Mouse (Mus musculus) midbrain, embryonic 15.5 days (tissue): Measurements from ENCODE around the gene Ubap1l. TPM values are rescaled to one million over a fixed set of nuclear protein-coding genes. Genes with fewer than 3 reads are reported as not detected.

Source experiments
- ATAC-seq: fragments of 200-750 bp; cut with Nextera tagmentation; replicated peaks from 2 replicates; pipeline ENCODE4 v1.8.0; 2017; ENCODE audit warnings: moderate TSS enrichment
- H3K27ac ChIP-seq: fragments of 300-500 bp; sonication (generic); 2 replicates; pipeline ENCODE4 v1.5.1; 2015; ENCODE audit warnings: mild to moderate bottlenecking, inconsistent platforms
- H3K27me3 ChIP-seq: fragments of 300-500 bp; sonication (generic); replicated peaks from 2 replicates; pipeline ENCODE4 v1.6.1; 2015; ENCODE audit warnings: inconsistent platforms
- H3K36me3 ChIP-seq: fragments of 300-500 bp; sonication (generic); replicated peaks from 2 replicates; pipeline ENCODE4 v1.6.1; 2015; ENCODE audit warnings: inconsistent platforms
- H3K4me1 ChIP-seq: fragments of 300-500 bp; sonication (generic); 2 replicates; pipeline ENCODE4 v1.6.1; 2015; ENCODE audit warnings: inconsistent platforms
- H3K4me2 ChIP-seq: fragments of 300-500 bp; sonication (generic); 2 replicates; pipeline ENCODE4 v1.6.1; 2015; ENCODE audit warnings: inconsistent platforms, mild to moderate bottlenecking, moderate library complexity
- H3K4me3 ChIP-seq: fragments of 300-500 bp; sonication (generic); 2 replicates; pipeline ENCODE4 v1.5.1; 2015; ENCODE audit warnings: mild to moderate bottlenecking, inconsistent platforms
- H3K9ac ChIP-seq: fragments of 300-500 bp; sonication (generic); 2 replicates; pipeline ENCODE4 v1.6.1; 2015; ENCODE audit warnings: mild to moderate bottlenecking, inconsistent platforms
- H3K9me3 ChIP-seq: fragments of 300-500 bp; sonication (generic); 2 replicates; pipeline ENCODE4 v1.6.1; 2016; ENCODE audit warnings: inconsistent platforms
- WGBS: fragments of 180-500 bp; shearing (Covaris S2); methylation state at CpG from one replicate; pipeline ENCODE4 v1.1.7; 2015; ENCODE audit warnings: mixed read lengths; 5-methylcytosine and 5-hydroxymethylcytosine counted together
- polyA plus RNA-seq: library from polyadenylated mRNA; unstranded; fragments of >200 nt; fragmentation: Nextera tagmentation; extraction: Ambion mirVana; gene quantifications from 2 replicates; pipeline ENCODE4 v1.2.1, GENCODE M21; 2015

The Ubap1l gene
- polyA plus RNA-seq, 1 experiment from 2014 or later = 2.7 TPM

DNA sequence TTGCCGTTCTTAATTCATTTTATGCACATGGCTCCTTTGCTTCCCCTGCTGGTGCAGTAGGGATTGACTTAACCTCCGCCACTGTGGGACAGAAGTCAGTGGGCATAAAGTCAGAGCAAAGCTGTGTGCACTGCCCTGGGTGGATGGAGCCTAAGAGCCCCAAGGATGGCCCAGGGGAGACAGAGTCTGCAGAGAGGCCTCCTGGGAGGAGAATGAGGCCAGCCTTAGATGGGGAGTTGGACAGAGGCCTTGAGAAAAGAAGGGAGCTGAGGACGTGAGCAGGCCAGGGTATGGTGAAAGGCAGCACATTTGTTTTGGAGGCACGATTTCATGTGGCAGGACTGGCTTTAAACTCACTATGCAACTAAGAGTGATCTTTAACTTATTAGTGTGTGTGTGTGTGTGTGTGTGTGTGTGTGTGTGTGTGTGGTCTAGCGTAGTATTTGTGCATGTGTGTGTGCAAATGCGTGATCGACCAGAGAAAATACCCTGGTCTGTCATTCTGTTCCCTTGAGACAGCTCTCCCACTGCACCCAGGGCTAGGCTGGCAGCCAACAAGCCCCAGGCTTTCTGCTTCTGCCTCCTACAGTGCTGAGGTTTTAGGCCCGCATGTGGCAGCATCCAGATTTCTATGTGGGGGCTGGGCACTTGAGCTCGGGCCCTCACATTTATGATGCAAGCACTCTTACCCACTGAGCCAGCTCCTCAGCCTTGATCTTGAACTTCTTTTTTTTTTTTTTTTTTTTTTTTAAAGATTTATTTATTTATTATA lies 14.5 kb downstream of the Ubap1l start:
- H3K27me3 ChIP-seq = no peaks in the 10 kb centered on the region
- no peak for ATAC-seq
- H3K4me3 ChIP-seq = no peak overlapping the region
- 0 out of 2 replicates have a peak, but pooled peaks cover 3% of the 10 kb centered on the region for H3K36me3 ChIP-seq
- H3K27ac ChIP-seq = no peak overlapping the region
- 79% methylated on average over 9 of the region's 9 CpGs for WGBS
- H3K4me1 ChIP-seq = no peaks in the 10 kb centered on the region
- no peak overlapping the region for H3K9ac ChIP-seq
- H3K4me2 ChIP-seq = no peak overlapping the region
- no peaks in the 10 kb centered on the region for H3K9me3 ChIP-seq

DNA sequence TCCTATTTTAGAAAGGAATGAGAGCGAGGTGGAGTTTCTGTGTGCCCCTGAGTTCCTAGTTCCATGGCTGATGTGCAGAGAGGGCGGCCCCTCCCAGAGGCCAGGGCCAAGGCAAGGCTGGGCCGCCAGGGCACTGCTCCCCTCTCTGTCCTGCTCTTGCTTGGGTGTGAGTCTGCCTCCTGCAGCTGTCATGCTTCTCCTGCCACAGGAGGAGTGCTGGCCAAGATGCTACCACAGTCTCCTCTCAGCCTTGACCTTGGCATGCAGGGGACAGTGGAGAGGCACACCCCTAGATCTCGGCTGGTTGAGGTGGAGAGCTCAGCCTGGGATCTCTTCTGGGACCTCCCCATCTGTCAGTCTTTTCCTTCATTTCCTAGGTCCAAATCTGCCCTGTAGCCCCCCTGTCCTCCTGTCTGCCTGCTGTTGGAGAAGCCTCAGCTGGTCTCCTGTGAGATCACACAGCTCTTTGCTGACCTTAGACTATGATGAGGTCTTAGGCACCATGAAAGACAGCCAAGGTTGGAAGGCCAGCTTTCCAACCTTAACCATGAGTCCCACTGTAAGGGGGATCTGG lies 20.3 kb downstream of the Ubap1l start:
- Histone ChIP-seq H3K4me2 (no peak overlapping the region), H3K27ac (no peak overlapping the region), H3K36me3 (no peaks in the 10 kb centered on the region), H3K9ac (no peak overlapping the region), H3K27me3 (no peaks in the 10 kb centered on the region), H3K4me3 (no peak overlapping the region), H3K9me3 (no peaks in the 10 kb centered on the region), H3K4me1 (no peaks in the 10 kb centered on the region)
- no peak for ATAC-seq
- 78% methylated on average over 4 of the region's 4 CpGs for WGBS

DNA sequence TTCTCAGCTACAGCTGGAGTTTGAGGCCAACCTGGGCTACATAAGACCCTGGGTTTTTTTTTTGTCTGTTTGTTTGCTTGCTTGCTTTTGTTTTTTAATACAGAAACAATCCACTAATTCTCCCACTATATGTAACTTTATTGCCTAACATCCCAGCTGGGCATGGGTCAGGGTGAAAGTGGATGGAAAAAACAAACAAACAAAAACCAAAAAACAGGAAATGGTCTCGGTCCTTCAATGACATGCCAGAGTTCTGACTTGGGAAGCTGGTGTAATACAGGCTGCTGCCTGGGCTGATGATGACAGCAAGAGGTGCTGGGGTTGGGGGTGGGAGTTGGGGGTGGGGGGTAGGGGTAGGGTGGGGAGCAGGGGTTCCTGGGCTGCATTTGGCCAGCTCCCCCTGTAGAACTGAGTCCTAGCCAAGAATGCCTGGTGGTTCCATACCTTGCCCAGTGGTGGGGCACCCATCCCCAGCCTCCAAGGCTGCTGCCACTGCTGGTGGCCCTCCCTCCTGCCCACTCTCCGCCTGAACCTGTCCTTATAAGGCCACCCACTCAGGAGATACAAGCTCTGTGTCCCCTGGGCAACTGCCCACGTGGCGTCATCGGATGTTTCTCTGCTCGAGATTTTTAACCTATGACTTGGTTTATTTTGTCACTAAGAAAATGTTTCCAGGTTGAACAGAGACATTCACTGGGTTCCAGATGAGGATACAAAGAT lies 21.4 kb downstream of the Ubap1l start:
- no peak for ATAC-seq

DNA sequence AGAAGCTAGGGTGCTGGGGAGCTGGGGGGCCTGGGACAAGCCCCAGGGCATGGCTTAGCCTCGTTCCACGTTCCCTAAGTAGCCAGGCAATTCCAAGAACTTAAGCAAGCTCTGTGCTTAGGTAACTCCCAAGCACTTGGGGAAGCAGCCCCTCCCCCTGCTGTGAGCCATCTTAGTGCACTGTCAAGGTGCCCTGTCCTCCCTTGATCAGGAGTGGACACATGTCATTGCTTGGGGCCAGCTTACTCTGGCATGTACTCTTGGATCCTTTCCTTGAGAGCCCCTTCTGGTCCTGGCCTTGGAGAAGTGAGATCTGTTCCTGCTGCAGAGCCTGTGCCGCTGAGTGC lies 21.9 kb downstream of the Ubap1l start:
- no peak for ATAC-seq
- H3K4me2 ChIP-seq = no peak overlapping the region

More for the DNA sequence above, 21.4 kb downstream of the Ubap1l start:
- Histone ChIP-seq H3K9ac (no peak overlapping the region), H3K4me1 (no peaks in the 10 kb centered on the region), H3K4me2 (no peak overlapping the region), H3K27ac (no peak overlapping the region), H3K9me3 (no peaks in the 10 kb centered on the region), H3K27me3 (no peaks in the 10 kb centered on the region), H3K4me3 (no peak overlapping the region), H3K36me3 (no peaks in the 10 kb centered on the region)
- WGBS = 84% methylated on average over 6 of the region's 6 CpGs

DNA sequence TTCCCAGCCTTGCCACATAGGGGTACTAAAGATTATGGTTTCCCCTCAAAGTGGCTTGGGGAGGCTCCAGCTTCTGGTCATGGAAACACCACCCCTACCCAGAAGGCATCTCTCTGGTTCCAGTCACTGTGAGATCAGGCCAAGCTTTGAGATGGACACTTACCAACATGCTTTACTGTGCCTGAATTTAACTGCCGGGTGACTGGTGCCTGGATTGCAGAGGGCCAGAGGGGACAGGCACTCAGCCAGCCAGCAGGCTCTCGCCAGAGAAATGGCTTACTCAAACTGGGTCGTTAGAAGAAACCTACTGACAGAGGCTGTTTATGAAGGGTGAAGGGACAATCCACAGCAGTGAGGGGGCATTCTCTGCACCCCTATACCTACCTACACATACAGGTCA lies 23.4 kb downstream of the Ubap1l start:
- no peak overlapping the region for H3K27ac ChIP-seq
- H3K4me3 ChIP-seq = no peak overlapping the region
- no peaks in the 10 kb centered on the region for H3K9me3 ChIP-seq
- no peak overlapping the region for H3K4me2 ChIP-seq
- H3K4me1 ChIP-seq = no peaks in the 10 kb centered on the region
- H3K27me3 ChIP-seq = peaks cover 5% of the 10 kb centered on the region; the same call in 1 of the 2 replicates
- no peak for ATAC-seq
- H3K36me3 ChIP-seq = no peaks in the 10 kb centered on the region
- no peak overlapping the region for H3K9ac ChIP-seq
- WGBS = 55% methylated on average over 3 of the region's 3 CpGs

More for the DNA sequence above, 21.9 kb downstream of the Ubap1l start:
- Histone ChIP-seq H3K9me3 (no peaks in the 10 kb centered on the region), H3K4me1 (no peaks in the 10 kb centered on the region), H3K27me3 (no peaks in the 10 kb centered on the region), H3K36me3 (no peaks in the 10 kb centered on the region), H3K9ac (no peak overlapping the region), H3K27ac (no peak overlapping the region), H3K4me3 (no peak overlapping the region)
- 68% methylated on average over 3 of the region's 3 CpGs for WGBS

DNA sequence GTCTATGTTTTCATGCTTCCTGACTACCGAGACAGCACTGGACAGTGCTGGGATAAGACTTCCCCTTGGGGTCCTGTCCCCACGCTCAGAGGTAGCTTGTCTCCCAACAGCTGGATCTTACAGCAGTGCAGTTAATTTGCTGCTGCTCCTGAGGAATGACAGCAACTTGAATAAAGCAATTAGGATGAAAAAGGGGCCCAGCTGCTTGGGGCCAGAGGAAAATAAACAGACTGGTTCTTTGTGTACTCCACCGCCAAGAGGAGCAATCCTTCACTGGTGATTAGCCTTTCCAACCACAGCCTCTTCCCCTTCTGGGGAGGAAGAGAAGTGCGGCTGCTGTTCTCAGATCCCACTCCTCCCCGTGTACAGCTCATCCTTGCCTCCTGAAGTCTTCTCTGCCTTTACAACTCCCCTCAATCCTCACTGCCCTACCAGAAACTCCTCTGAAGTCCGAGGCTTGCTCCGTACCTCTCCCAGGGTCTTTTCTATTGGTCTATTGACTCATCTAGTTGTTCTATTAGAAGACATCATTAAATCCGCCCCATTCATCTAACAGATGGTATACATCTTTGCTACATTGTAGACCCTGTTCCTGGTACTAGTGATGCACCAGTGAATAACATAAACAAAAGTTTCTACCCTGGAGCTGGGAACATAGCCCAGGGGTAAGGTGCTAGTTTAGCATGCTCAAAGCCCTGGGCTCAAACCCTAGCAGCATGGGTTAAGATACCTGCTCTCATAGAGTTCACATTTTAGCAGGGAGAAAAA lies 25.7 kb downstream of the Ubap1l start:
- 42% methylated on average over 8 of the region's 8 CpGs for WGBS
- H3K4me3 ChIP-seq = no peak overlapping the region
- H3K36me3 ChIP-seq = no peaks in the 10 kb centered on the region
- H3K4me1 ChIP-seq = peaks cover 8% of the 10 kb centered on the region; the same call in 1 of the 2 replicates
- H3K9me3 ChIP-seq = 0 out of 2 replicates have a peak, but pooled peaks cover 3% of the 10 kb centered on the region
- ATAC-seq = no peak
- no peak overlapping the region for H3K27ac ChIP-seq
- H3K27me3 ChIP-seq = peaks cover 26% of the 10 kb centered on the region
- H3K9ac ChIP-seq = no peak overlapping the region
- H3K4me2 ChIP-seq = no peak overlapping the region

DNA sequence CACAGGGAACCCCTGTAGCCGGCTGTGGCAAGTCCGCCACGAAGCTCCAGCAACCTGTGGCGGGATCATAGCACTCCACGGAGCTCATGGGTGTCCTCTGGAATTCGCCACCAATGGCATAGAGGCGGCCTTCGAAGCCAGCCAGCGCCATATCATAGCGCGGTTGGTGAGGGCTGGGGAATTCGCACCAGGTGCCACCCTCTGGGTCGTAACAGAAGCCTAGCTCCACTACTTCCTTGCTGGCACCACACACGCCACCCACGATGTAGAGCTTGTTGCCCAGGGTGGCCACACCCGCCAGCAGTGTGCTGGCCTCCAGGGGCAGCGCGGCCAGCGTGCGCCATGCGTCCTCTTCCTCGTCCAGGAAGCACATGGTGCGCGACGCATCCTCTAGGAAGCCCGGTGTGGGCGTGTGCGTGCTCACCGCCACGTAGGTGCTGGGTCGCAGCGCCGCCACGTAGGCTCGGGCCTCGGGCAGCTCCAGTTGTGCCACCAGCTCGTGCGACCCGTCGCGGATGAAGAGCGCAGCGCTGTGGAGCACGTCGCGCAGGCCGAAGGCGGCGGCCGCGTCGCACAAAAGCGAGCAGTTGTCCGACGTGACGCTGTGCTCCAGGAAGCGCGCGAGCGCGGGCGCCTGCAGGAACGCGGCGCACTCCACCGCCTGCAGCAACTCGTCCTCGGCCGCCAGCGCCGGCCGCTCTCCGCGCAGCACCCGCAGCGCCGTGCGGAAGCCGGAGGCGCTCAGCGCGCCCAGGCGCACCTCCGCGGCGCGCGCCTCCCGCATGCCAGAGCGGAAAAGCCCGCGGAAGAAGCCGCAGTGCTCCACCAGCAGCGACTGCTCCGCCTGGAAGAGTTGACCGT lies 30.1 kb downstream of the Ubap1l start:
- no peak overlapping the region for H3K9ac ChIP-seq
- H3K4me1 ChIP-seq = peaks cover 8% of the 10 kb centered on the region; the same call in 1 of the 2 replicates
- H3K27me3 ChIP-seq = peaks cover 37% of the 10 kb centered on the region
- peak overlapping the region; percentile 39 for H3K4me3 ChIP-seq
- no peaks in the 10 kb centered on the region for H3K36me3 ChIP-seq
- WGBS = 19% methylated on average over 95 of the region's 96 CpGs
- H3K4me2 ChIP-seq = peak overlapping the region; percentile 53
- ATAC-seq = peak; percentile 62; the same call in 1 of the 2 replicates
- H3K27ac ChIP-seq = no peak overlapping the region
- 0 out of 2 replicates have a peak, but pooled peaks cover 3% of the 10 kb centered on the region for H3K9me3 ChIP-seq

DNA sequence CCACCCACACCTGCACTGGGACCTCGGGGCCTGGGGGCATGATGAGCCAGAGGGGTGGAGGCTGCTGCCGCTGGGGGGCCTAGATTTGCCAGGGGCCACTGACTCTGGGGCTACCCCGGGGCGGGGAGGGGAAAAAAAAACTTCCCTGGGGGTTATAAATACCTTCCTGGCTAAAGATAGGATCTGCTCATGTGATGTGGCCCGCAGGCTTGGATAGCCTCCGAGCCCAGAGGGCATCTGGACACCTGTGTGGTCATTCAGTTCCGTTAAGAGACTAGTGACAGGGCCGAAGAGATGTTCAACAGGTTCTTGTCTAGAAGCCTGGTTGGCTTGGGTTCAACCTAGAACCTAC lies 30.7 kb downstream of the Ubap1l start, which contains the start of gene Kbtbd13:
TSS of gene Kbtbd13 (minus strand) at position 40 of the 352 bp plus-strand sequence.
- Histone ChIP-seq H3K27ac (no peak within 1 kb of the TSS), H3K27me3 (peaks cover 37% of the 10 kb centered on the region), H3K4me3 (peak within 1 kb of the TSS; percentile 39), H3K9ac (no peak within 1 kb of the TSS), H3K4me1 (peaks cover 8% of the 10 kb centered on the region; the same call in 1 of the 2 replicates), H3K36me3 (no peaks in the 10 kb centered on the region), H3K4me2 (peak within 1 kb of the TSS; percentile 53), H3K9me3 (0 out of 2 replicates have a peak, but pooled peaks cover 3% of the 10 kb centered on the region)
- 48% methylated on average over 8 of the region's 8 CpGs for WGBS
- ATAC-seq = no peak

DNA sequence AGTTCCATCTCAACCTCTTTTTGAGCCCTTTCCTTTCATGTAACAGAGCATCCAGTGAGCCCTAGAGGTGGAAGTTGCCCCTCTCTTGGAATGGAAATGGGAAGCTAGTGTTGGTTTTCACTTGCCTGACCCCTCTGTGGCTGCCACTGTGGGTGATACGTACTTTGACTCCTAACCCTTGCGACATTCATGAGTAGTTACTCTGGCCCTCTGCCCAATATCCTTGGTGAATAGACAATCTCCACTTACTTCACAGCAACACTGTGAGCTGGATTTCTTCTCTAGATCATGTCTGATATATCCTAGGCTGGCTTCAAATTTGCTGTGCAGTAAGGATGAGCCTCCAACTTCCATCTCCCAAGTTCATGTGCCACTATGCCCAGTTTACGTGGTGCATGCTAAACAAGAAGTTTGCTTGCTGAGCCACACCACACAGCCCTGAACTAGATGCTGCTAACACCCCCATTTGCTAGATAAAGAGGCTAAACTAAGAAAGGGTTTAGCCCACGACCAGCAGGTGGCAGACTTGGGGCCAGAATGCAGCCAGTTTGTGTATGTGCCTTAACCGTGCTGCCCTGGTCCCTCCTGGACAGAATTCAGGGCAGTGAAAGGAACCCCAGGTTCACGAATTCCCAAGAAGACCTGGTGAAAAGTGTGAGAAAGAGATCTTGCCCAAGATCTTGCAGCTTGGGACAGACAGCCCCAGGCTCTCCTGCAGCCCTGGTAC lies 32.0 kb downstream of the Ubap1l start:
- Histone ChIP-seq H3K4me1 (peaks cover 8% of the 10 kb centered on the region; the same call in 1 of the 2 replicates), H3K36me3 (no peaks in the 10 kb centered on the region), H3K9me3 (0 out of 2 replicates have a peak, but pooled peaks cover 3% of the 10 kb centered on the region), H3K27me3 (peaks cover 37% of the 10 kb centered on the region), H3K9ac (no peak overlapping the region), H3K4me2 (no peak overlapping the region), H3K4me3 (no peak overlapping the region), H3K27ac (no peak overlapping the region)
- no peak for ATAC-seq
- 29% methylated on average over 6 of the region's 6 CpGs for WGBS

DNA sequence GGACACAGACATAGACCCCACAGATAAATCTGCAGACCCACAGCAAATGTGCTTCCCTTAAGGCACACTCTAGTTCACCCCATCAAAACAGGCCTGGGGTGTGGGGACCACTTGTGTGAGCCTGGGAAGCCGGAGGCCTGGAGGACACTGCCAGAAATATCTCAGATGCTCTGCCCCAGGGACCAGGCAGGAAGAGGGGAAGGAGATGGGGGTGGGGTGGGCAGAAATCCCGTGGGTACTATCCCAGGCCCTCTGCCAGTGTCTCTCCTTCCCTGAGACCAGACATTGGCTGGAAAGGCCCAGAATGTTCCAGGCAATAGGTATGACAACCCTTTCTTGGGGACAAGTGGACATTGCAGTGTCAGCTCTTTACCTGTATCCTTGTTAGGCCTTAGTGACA lies 32.8 kb downstream of the Ubap1l start:
- peaks cover 37% of the 10 kb centered on the region for H3K27me3 ChIP-seq
- ATAC-seq = no peak
- no peak overlapping the region for H3K4me2 ChIP-seq
- H3K27ac ChIP-seq = no peak overlapping the region
- H3K9ac ChIP-seq = no peak overlapping the region
- no peak overlapping the region for H3K4me3 ChIP-seq
- 54% methylated on average over 2 of the region's 2 CpGs for WGBS
- peaks cover 15% of the 10 kb centered on the region for H3K4me1 ChIP-seq
- 0 out of 2 replicates have a peak, but pooled peaks cover 3% of the 10 kb centered on the region for H3K9me3 ChIP-seq
- no peaks in the 10 kb centered on the region for H3K36me3 ChIP-seq

DNA sequence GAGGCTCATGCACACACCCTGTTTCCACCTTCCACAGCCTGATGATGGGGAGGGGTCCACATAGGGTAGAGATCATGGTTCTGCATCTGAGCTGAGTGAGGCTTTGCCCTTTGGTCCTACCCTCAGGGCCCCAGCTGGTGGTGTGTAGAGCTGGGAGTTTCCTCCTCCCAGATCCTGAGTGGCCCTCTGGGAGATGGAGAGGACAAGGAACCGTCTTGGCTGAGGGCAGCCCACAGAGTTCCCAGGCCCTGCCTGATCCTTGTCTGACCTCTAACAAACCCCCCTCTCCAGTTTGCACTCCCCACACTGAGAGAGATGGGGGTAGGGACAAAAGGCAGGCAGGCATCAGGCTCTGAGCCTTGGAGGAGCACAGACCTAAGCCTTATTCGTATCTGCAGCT lies 33.5 kb downstream of the Ubap1l start:
- Histone ChIP-seq H3K36me3 (no peaks in the 10 kb centered on the region), H3K27ac (no peak overlapping the region), H3K4me2 (no peak overlapping the region), H3K4me3 (no peak overlapping the region), H3K27me3 (peaks cover 31% of the 10 kb centered on the region), H3K4me1 (peaks cover 17% of the 10 kb centered on the region), H3K9ac (no peak overlapping the region), H3K9me3 (0 out of 2 replicates have a peak, but pooled peaks cover 3% of the 10 kb centered on the region)
- no peak for ATAC-seq
- 68% methylated on average over 2 of the region's 2 CpGs for whole genome bisulfite sequencing
